Mouse (Mus musculus): ENCODE results near the gene Tmem116.

The Tmem116 gene

GRCm38 (mm10) chr5:121451644-121452025 is at the start of gene Tmem116:
Tmem116 (plus strand) TSS chr5:121451893.
- no peak for DNase-seq (ENCODE audit: extremely low read depth, insufficient read length, low spot score)

GRCm38 (mm10) chr5:121407856-121408255 is 43.8 kb upstream of the Tmem116 start:
- DNase-seq (ENCODE audit: extremely low read depth, insufficient read length, low spot score) = no peak

GRCm38 (mm10) chr5:121410975-121411374 is 40.7 kb upstream of the Tmem116 start:
- DNase-seq (ENCODE audit: extremely low read depth, insufficient read length, low spot score) = no peak

GRCm38 (mm10) chr5:121420721-121421120 is 31.0 kb upstream of the Tmem116 start:
- no peak for DNase-seq (ENCODE audit: extremely low read depth, insufficient read length, low spot score)

GRCm38 (mm10) chr5:121422787-121423186 is 28.9 kb upstream of the Tmem116 start:
- no peak for DNase-seq (ENCODE audit: extremely low read depth, insufficient read length, low spot score)

GRCm38 (mm10) chr5:121423297-121423696 is 28.4 kb upstream of the Tmem116 start:
- DNase-seq (ENCODE audit: extremely low read depth, insufficient read length, low spot score) = no peak

GRCm38 (mm10) chr5:121428954-121429353 is 22.7 kb upstream of the Tmem116 start:
- no peak for DNase-seq (ENCODE audit: extremely low read depth, insufficient read length, low spot score)

- DNase-seq (ENCODE audit: extremely low read depth, insufficient read length, low spot score) = no peak
These were observed 13.6 kb upstream of the Tmem116 start for GRCm38 (mm10) chr5:121438131-121438530.

GRCm38 (mm10) chr5:121438756-121439155 is 12.9 kb upstream of the Tmem116 start:
- no peak for DNase-seq (ENCODE audit: extremely low read depth, insufficient read length, low spot score)

- DNase-seq (ENCODE audit: extremely low read depth, insufficient read length, low spot score) = no peak
These were observed 8.1 kb upstream of the Tmem116 start for GRCm38 (mm10) chr5:121443548-121443947.

- DNase-seq (ENCODE audit: extremely low read depth, insufficient read length, low spot score) = no peak
These were observed 6.8 kb upstream of the Tmem116 start for GRCm38 (mm10) chr5:121444870-121445269.

GRCm38 (mm10) chr5:121448450-121448849 is 3.2 kb upstream of the Tmem116 start:
- DNase-seq (ENCODE audit: extremely low read depth, insufficient read length, low spot score) = no peak

- no peak for DNase-seq (ENCODE audit: extremely low read depth, insufficient read length, low spot score)
These were observed 1.7 kb upstream of the Tmem116 start for GRCm38 (mm10) chr5:121449976-121450375.

- no peak for DNase-seq (ENCODE audit: extremely low read depth, insufficient read length, low spot score)
These were observed 1.2 kb upstream of the Tmem116 start for GRCm38 (mm10) chr5:121450476-121450875.

GRCm38 (mm10) chr5:121451203-121451602 is 490 bp upstream of the Tmem116 start:
- no peak for DNase-seq (ENCODE audit: extremely low read depth, insufficient read length, low spot score)

GRCm38 (mm10) chr5:121452026-121452869 is 555 bp downstream of the Tmem116 start, which contains the start of gene Erp29:
Erp29 (minus strand) TSS chr5:121452506.
- DNase-seq (ENCODE audit: extremely low read depth, insufficient read length, low spot score) = peak; percentile 94

- no peak for DNase-seq (ENCODE audit: extremely low read depth, insufficient read length, low spot score)
These were observed 1.2 kb downstream of the Tmem116 start for GRCm38 (mm10) chr5:121452906-121453305.

- no peak for DNase-seq (ENCODE audit: extremely low read depth, insufficient read length, low spot score)
These were observed 2.2 kb downstream of the Tmem116 start for GRCm38 (mm10) chr5:121453743-121454502.

GRCm38 (mm10) chr5:121454503-121454782 is 2.8 kb downstream of the Tmem116 start:
- DNase-seq (ENCODE audit: extremely low read depth, insufficient read length, low spot score) = no peak

GRCm38 (mm10) chr5:121455510-121456265 is 4.0 kb downstream of the Tmem116 start:
- DNase-seq (ENCODE audit: extremely low read depth, insufficient read length, low spot score) = no peak

All from 3134 (cell line).